Mouse (Mus musculus) spleen, adult 2 months (tissue): ENCODE measurements around the gene Notch2. TPM values are rescaled to one million over a fixed set of nuclear protein-coding genes. Genes with fewer than 3 reads are reported as not detected.

Source experiments
- DNase-seq, 2 experiments: peaks; one replicate each; pipeline versions ENCODE4 v3.0.0 to v3.0.0-alpha.2; 2012 to 2021; ENCODE audit warnings: low spot score in 2 of 2, low read depth in 1 of 2
- H3K27ac ChIP-seq: fragments of 200-500 bp; 2 replicates; pipeline ENCODE4 v1.5.1; 2012; ENCODE audit warnings: low read length, inconsistent platforms; ENCODE audit not compliant: insufficient read depth
- H3K27me3 ChIP-seq: fragments of 200-500 bp; 2 replicates; pipeline ENCODE4 v1.6.1; 2012; ENCODE audit warnings: mild to moderate bottlenecking, moderate library complexity, low read length, inconsistent platforms; ENCODE audit not compliant: control insufficient read depth, insufficient read depth
- H3K36me3 ChIP-seq: fragments of 200-500 bp; 2 replicates; pipeline ENCODE4 v1.6.1; 2012; ENCODE audit warnings: mild to moderate bottlenecking, low read length, inconsistent platforms; ENCODE audit not compliant: control insufficient read depth, insufficient read depth
- H3K4me1 ChIP-seq: fragments of 200-500 bp; 2 replicates; pipeline ENCODE4 v1.6.1; 2011; ENCODE audit warnings: inconsistent platforms; ENCODE audit not compliant: control insufficient read depth, insufficient read depth, insufficient read length
- H3K4me3 ChIP-seq: fragments of 200-500 bp; 2 replicates; pipeline ENCODE4 v1.5.1; 2011; ENCODE audit warnings: mild to moderate bottlenecking, inconsistent platforms; ENCODE audit not compliant: insufficient read depth, insufficient read length; ENCODE audit errors: extremely low read depth
- CTCF ChIP-seq: fragments of 200-500 bp; IDR thresholded peaks from 2 replicates; pipeline ENCODE4 v1.5.1; 2011; ENCODE audit warnings: mild to moderate bottlenecking, inconsistent platforms; ENCODE audit not compliant: insufficient read depth, insufficient read length, insufficient replicate concordance; ENCODE audit errors: extremely low read depth
- POLR2A ChIP-seq: fragments of 200-500 bp; IDR thresholded peaks from 2 replicates; pipeline ENCODE4 v1.6.1; 2011; ENCODE audit warnings: low read depth, low read length, inconsistent platforms
- WGBS: fragments of 180-500 bp; shearing (Covaris S2); methylation state at CpG from one replicate; pipeline ENCODE4 v1.1.7; 2018; 5-methylcytosine and 5-hydroxymethylcytosine counted together
- polyA plus RNA-seq: library from polyadenylated mRNA; depleted of rRNA; stranded (reverse); fragments of >200 nt; gene quantifications from 2 replicates; pipeline ENCODE4 v1.2.3, GENCODE M21; 2012; rRNA removed

The Notch2 gene
- polyA plus RNA-seq = 45.7 and 63.3 TPM in 2 replicates

- TF ChIP-seq CTCF = no peak
- TF ChIP-seq POLR2A = peak; percentile 83
- Histone ChIP-seq H3K4me3 (peak within 1 kb of the TSS; percentile 83), H3K27me3 (no peaks in the 10 kb centered on the region), H3K4me1 (peaks cover 6% of the 10 kb centered on the region; the same call in 1 of the 2 replicates), H3K27ac (peak within 1 kb of the TSS; percentile 74), H3K36me3 (no peaks in the 10 kb centered on the region)
- WGBS = under 1% methylated on average over 95 of the region's 95 CpGs
- peak; percentile 88 to 91 for DNase-seq
Observed at GRCm38 (mm10) chr3:98013401-98014281, at the start of gene Notch2. Gene Notch2, plus strand, starts transcription at chr3:98013527.

DNA sequence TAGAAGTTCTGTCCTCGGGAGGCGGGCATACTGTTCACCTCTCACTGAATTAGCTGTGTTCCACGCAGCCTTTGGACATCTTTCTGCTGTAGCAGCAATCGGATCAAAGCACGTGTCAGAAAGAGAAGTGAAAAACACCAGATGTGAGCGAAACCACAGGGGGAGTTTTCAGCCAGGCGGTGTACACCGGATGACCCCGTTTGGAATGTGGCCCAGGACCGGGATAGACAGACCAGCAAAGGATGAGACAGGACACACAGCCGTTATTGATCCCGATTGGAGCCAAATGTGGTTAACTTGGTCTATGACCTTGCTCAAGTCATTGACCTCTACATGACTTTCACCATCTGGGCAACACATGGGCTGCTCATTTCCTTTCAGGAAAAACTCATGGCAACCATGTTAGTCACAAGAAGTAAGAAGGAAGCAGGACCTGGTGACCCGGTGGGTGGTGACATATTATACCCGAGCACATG is 48.4 kb upstream of the Notch2 start:
- no peak for TF ChIP-seq CTCF
- no peak for TF ChIP-seq POLR2A
- peaks cover 13% of the 10 kb centered on the region; the same call in 1 of the 2 replicates for H3K4me1 ChIP-seq
- 5% methylated on average over 14 of the region's 14 CpGs for WGBS
- H3K27ac ChIP-seq = peak overlapping the region; percentile 31
- DNase-seq = peak; percentile 50 to 65
- H3K36me3 ChIP-seq = no peaks in the 10 kb centered on the region
- H3K27me3 ChIP-seq = no peaks in the 10 kb centered on the region
- no peak overlapping the region for H3K4me3 ChIP-seq

DNA sequence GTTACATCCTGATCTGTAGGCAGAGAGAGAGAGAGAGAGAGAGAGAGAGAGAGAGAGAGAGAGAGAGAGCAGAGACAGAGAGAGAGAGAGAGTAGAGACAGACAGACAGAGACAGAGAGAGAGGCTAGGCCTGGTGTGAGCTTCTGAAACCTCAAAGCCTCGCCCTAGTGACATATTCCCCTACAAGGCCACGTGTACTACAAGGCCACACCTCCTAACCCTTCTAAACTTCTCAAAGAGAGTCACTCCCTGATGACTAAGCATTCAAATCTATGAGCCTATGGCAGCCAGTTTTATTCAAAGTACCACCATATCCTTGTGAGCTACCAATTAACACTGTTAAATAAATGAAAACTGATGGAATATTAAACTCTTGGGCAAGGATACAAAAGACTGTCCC is 45.7 kb upstream of the Notch2 start:
- WGBS = 53% methylated on average over 2 of the region's 2 CpGs
- TF ChIP-seq CTCF (no peak), POLR2A (no peak)
- no peaks in the 10 kb centered on the region for H3K36me3 ChIP-seq
- DNase-seq = no peak
- H3K4me3 ChIP-seq = no peak overlapping the region
- no peaks in the 10 kb centered on the region for H3K27me3 ChIP-seq
- no peak overlapping the region for H3K27ac ChIP-seq
- peaks cover 21% of the 10 kb centered on the region; the same call in 1 of the 2 replicates for H3K4me1 ChIP-seq

DNA sequence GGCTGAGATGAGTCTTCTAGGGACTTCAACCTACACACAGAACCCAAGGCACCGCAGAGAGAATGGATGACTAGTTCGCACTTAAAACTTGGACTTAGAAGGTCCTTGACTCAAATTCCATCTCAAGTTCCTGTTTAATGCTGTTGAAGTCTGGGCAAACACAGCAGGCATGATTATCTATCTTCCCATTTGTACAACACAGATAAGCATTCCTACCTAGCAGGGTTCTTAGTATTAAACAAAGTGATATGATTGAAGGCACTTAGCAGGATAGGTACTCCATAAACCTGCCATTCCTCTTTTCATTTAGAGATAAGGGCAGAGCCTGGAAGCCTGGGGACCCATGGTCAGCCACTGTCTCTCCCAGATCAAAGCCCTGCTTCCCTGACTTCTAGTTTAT is 45.1 kb upstream of the Notch2 start:
- no peak for DNase-seq
- peaks cover 24% of the 10 kb centered on the region; the same call in 1 of the 2 replicates for H3K4me1 ChIP-seq

GRCm38 (mm10) chr3:97969019-97969418 is 44.3 kb upstream of the Notch2 start:
- Histone ChIP-seq H3K27ac (no peak overlapping the region), H3K4me3 (no peak overlapping the region), H3K4me1 (peaks cover 25% of the 10 kb centered on the region; the same call in 1 of the 2 replicates), H3K27me3 (no peaks in the 10 kb centered on the region), H3K36me3 (no peaks in the 10 kb centered on the region)
- no peak for TF ChIP-seq CTCF
- no peak for TF ChIP-seq POLR2A
- DNase-seq = no peak
- WGBS = 81% methylated on average over 1 of the region's 1 CpGs

More for the DNA sequence above, 45.1 kb upstream of the Notch2 start:
- no peak for TF ChIP-seq POLR2A
- TF ChIP-seq CTCF = no peak
- H3K27me3 ChIP-seq = no peaks in the 10 kb centered on the region
- 99% methylated on average over 2 of the region's 2 CpGs for WGBS
- H3K27ac ChIP-seq = no peak overlapping the region
- H3K4me3 ChIP-seq = no peak overlapping the region
- H3K36me3 ChIP-seq = no peaks in the 10 kb centered on the region

- WGBS = 6% methylated on average over 7 of the region's 7 CpGs
- DNase-seq = peak; percentile 56 to 84
- Histone ChIP-seq H3K36me3 (no peaks in the 10 kb centered on the region), H3K4me1 (peaks cover 18% of the 10 kb centered on the region; the same call in 1 of the 2 replicates), H3K27me3 (no peaks in the 10 kb centered on the region), H3K27ac (peak overlapping the region; percentile 83), H3K4me3 (peak overlapping the region; percentile 29; the same call in 1 of the 2 replicates)
- peak; percentile 20; the same call in 1 of the 2 replicates for TF ChIP-seq POLR2A
- no peak for TF ChIP-seq CTCF
Observed at GRCm38 (mm10) chr3:97971117-97971516, 42.2 kb upstream of the Notch2 start.
